Comparison of ENCODE assay signal across 1 mouse cellular context in the genomic region with DNA sequence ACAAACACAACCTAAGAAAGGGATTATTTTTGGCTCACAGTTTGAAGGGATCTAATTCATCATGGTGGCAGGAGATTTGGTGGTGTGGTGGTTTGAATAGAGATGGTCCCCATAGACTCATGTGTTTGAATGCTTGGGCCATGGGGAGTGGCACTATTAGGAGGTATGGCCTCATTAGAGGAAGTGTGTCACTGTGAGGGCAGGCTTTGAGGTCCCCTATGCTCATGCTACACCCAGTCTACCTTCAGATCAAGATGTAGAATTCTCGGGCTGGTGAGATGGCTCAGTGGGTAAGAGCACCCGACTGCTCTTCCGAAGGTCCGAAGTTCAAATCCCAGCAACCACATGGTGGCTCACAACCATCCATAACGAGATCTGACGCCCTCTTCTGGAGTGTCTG. TPM values are rescaled to one million over a fixed set of nuclear protein-coding genes. Genes with fewer than 3 reads are reported as not detected.
"Had no signal": no experiment of that assay in that cellular context is flagged by ENCODE, and none has a peak within 500 bp of the region (broad histone marks: within the 10 kb centered on the region; RNA-seq: fewer than 3 reads in every experiment).

No protein-coding gene starts in this region.

RNA-seq across cellular contexts. Expression of gene Gfpt2, which starts 26.5 kb away (rescaled TPM):
- total RNA-seq: neutrophil, adult 5-6 weeks had no signal
